Mouse (Mus musculus) kidney, embryonic 15.5 days (tissue): Measurements from ENCODE around the gene Kazn. TPM values are rescaled to one million over a fixed set of nuclear protein-coding genes. Genes with fewer than 3 reads are reported as not detected.

Experiments
- ATAC-seq: fragments of 200-750 bp; cut with Nextera tagmentation; replicated peaks from 2 replicates; pipeline ENCODE4 v1.8.0; 2017; ENCODE audit warnings: moderate TSS enrichment; ENCODE audit not compliant: low FRiP score
- H3K27ac ChIP-seq: fragments of 300-500 bp; sonication (generic); 2 replicates; pipeline ENCODE4 v1.5.1; 2015; ENCODE audit warnings: mild to moderate bottlenecking, inconsistent platforms
- H3K27me3 ChIP-seq: fragments of 300-500 bp; sonication (generic); 2 replicates; pipeline ENCODE4 v1.6.1; 2015; ENCODE audit warnings: inconsistent platforms
- H3K36me3 ChIP-seq: fragments of 300-500 bp; sonication (generic); 2 replicates; pipeline ENCODE4 v1.6.1; 2015; ENCODE audit warnings: inconsistent platforms
- H3K4me1 ChIP-seq: fragments of 300-500 bp; sonication (generic); 2 replicates; pipeline ENCODE4 v1.6.1; 2015; ENCODE audit warnings: inconsistent platforms
- H3K4me2 ChIP-seq: fragments of 300-500 bp; sonication (generic); 2 replicates; pipeline ENCODE4 v1.6.1; 2015; ENCODE audit warnings: moderate library complexity, mild to moderate bottlenecking, inconsistent platforms
- H3K4me3 ChIP-seq: fragments of 300-500 bp; sonication (generic); replicated peaks from 2 replicates; pipeline ENCODE4 v1.5.1; 2015; ENCODE audit warnings: mild to moderate bottlenecking, inconsistent platforms
- H3K9ac ChIP-seq: fragments of 300-500 bp; sonication (generic); 2 replicates; pipeline ENCODE4 v1.6.1; 2015; ENCODE audit warnings: mild to moderate bottlenecking, inconsistent platforms
- H3K9me3 ChIP-seq: fragments of 300-500 bp; sonication (generic); replicated peaks from 2 replicates; pipeline ENCODE4 v1.6.1; 2016; ENCODE audit warnings: inconsistent platforms
- WGBS: fragments of 180-500 bp; shearing (Covaris S2); methylation state at CpG from one replicate; pipeline ENCODE4 v1.1.7; 2015; ENCODE audit warnings: mixed read lengths; 5-methylcytosine and 5-hydroxymethylcytosine counted together
- polyA plus RNA-seq: library from polyadenylated mRNA; unstranded; fragments of >200 nt; fragmentation: Nextera tagmentation; extraction: Ambion mirVana; gene quantifications from 2 replicates; pipeline ENCODE4 v1.2.1, GENCODE M21; 2015

Gene Kazn
- 15.9 and 16.4 TPM in 2 replicates for polyA plus RNA-seq

GRCm38 (mm10) chr4:142239240-142240126 lies at the start of gene Kazn:
Kazn (minus strand) TSS chr4:142239401.
- H3K4me1 ChIP-seq: peaks cover 55% of the 10 kb centered on the region
- H3K36me3 ChIP-seq: no peaks in the 10 kb centered on the region
- peak within 1 kb of the TSS; percentile 80 for H3K4me3 ChIP-seq
- WGBS: 5% methylated on average over 45 of the region's 46 CpGs
- H3K27ac ChIP-seq: peak within 1 kb of the TSS; percentile 88
- ATAC-seq: peak; percentile 89
- no peaks in the 10 kb centered on the region for H3K9me3 ChIP-seq
- H3K27me3 ChIP-seq: no peaks in the 10 kb centered on the region
- peak within 1 kb of the TSS; percentile 77 for H3K9ac ChIP-seq
- H3K4me2 ChIP-seq: peak within 1 kb of the TSS; percentile 85

GRCm38 (mm10) chr4:142285471-142285870 lies 46.3 kb upstream of the Kazn start:
- Histone ChIP-seq H3K4me2 (no peak overlapping the region), H3K4me1 (no peaks in the 10 kb centered on the region), H3K4me3 (no peak overlapping the region), H3K9me3 (no peaks in the 10 kb centered on the region), H3K27me3 (no peaks in the 10 kb centered on the region), H3K27ac (no peak overlapping the region), H3K9ac (no peak overlapping the region), H3K36me3 (no peaks in the 10 kb centered on the region)
- WGBS: 93% methylated on average over 2 of the region's 2 CpGs
- ATAC-seq: no peak

GRCm38 (mm10) chr4:142283867-142284266 lies 44.7 kb upstream of the Kazn start:
- 76% methylated on average over 5 of the region's 5 CpGs for WGBS
- no peaks in the 10 kb centered on the region for H3K9me3 ChIP-seq
- H3K4me1 ChIP-seq: no peaks in the 10 kb centered on the region
- ATAC-seq: no peak
- H3K36me3 ChIP-seq: no peaks in the 10 kb centered on the region
- H3K9ac ChIP-seq: no peak overlapping the region
- no peak overlapping the region for H3K4me3 ChIP-seq
- H3K27ac ChIP-seq: no peak overlapping the region
- no peak overlapping the region for H3K4me2 ChIP-seq
- H3K27me3 ChIP-seq: no peaks in the 10 kb centered on the region

- H3K27me3 ChIP-seq: no peaks in the 10 kb centered on the region
- ATAC-seq: no peak; the same call in 1 of the 2 replicates
- no peaks in the 10 kb centered on the region for H3K36me3 ChIP-seq
- H3K4me1 ChIP-seq: peaks cover 15% of the 10 kb centered on the region
- H3K9ac ChIP-seq: no peak overlapping the region
- H3K9me3 ChIP-seq: no peaks in the 10 kb centered on the region
- H3K27ac ChIP-seq: no peak overlapping the region
- H3K4me2 ChIP-seq: peak overlapping the region; percentile 40; the same call in 1 of the 2 replicates
- no peak overlapping the region for H3K4me3 ChIP-seq
- 85% methylated on average over 6 of the region's 6 CpGs for WGBS
These were observed 39.0 kb upstream of the Kazn start for GRCm38 (mm10) chr4:142278197-142278575.

GRCm38 (mm10) chr4:142277481-142278196 lies 38.4 kb upstream of the Kazn start:
- Histone ChIP-seq H3K4me1 (peaks cover 15% of the 10 kb centered on the region), H3K36me3 (no peaks in the 10 kb centered on the region), H3K9me3 (no peaks in the 10 kb centered on the region), H3K4me2 (peak overlapping the region; percentile 40), H3K27me3 (no peaks in the 10 kb centered on the region), H3K9ac (no peak overlapping the region), H3K4me3 (no peak overlapping the region), H3K27ac (0 out of 2 replicates have a peak overlapping the region, but pooled peaks have one; percentile 22)
- ATAC-seq: peak; percentile 79
- 23% methylated on average over 20 of the region's 20 CpGs for WGBS

- Histone ChIP-seq H3K36me3 (no peaks in the 10 kb centered on the region), H3K4me2 (no peak overlapping the region), H3K27me3 (no peaks in the 10 kb centered on the region), H3K27ac (no peak overlapping the region), H3K4me1 (peaks cover 15% of the 10 kb centered on the region), H3K9me3 (no peaks in the 10 kb centered on the region), H3K4me3 (no peak overlapping the region), H3K9ac (no peak overlapping the region)
- ATAC-seq: no peak
- 34% methylated on average over 2 of the region's 2 CpGs for WGBS
These were observed 36.0 kb upstream of the Kazn start for GRCm38 (mm10) chr4:142275242-142275641.

- H3K4me2 ChIP-seq: no peak overlapping the region
- H3K27ac ChIP-seq: no peak overlapping the region
- H3K9ac ChIP-seq: no peak overlapping the region
- 79% methylated on average over 11 of the region's 11 CpGs for WGBS
- H3K36me3 ChIP-seq: no peaks in the 10 kb centered on the region
- ATAC-seq: no peak
- H3K4me3 ChIP-seq: no peak overlapping the region
- peaks cover 15% of the 10 kb centered on the region for H3K4me1 ChIP-seq
- H3K9me3 ChIP-seq: no peaks in the 10 kb centered on the region
- H3K27me3 ChIP-seq: no peaks in the 10 kb centered on the region
These were observed 35.4 kb upstream of the Kazn start for GRCm38 (mm10) chr4:142274441-142275234.

- no peak overlapping the region for H3K4me3 ChIP-seq
- WGBS: 92% methylated on average over 3 of the region's 3 CpGs
- no peak overlapping the region for H3K27ac ChIP-seq
- peaks cover 17% of the 10 kb centered on the region for H3K4me1 ChIP-seq
- ATAC-seq: no peak
- no peak overlapping the region for H3K9ac ChIP-seq
- H3K27me3 ChIP-seq: 0 out of 2 replicates have a peak, but pooled peaks cover 2% of the 10 kb centered on the region
- no peak overlapping the region for H3K4me2 ChIP-seq
- no peaks in the 10 kb centered on the region for H3K36me3 ChIP-seq
- H3K9me3 ChIP-seq: peaks cover 3% of the 10 kb centered on the region; the same call in 1 of the 2 replicates
These were observed 32.3 kb upstream of the Kazn start for GRCm38 (mm10) chr4:142271506-142271905.

GRCm38 (mm10) chr4:142267832-142268231 lies 28.6 kb upstream of the Kazn start:
- peaks cover 3% of the 10 kb centered on the region; the same call in 1 of the 2 replicates for H3K9me3 ChIP-seq
- H3K4me1 ChIP-seq: peaks cover 17% of the 10 kb centered on the region
- no peaks in the 10 kb centered on the region for H3K36me3 ChIP-seq
- peak overlapping the region; percentile 58 for H3K27ac ChIP-seq
- no peak overlapping the region for H3K4me3 ChIP-seq
- H3K4me2 ChIP-seq: 0 out of 2 replicates have a peak overlapping the region, but pooled peaks have one; percentile 1
- H3K27me3 ChIP-seq: 0 out of 2 replicates have a peak, but pooled peaks cover 3% of the 10 kb centered on the region
- WGBS: 18% methylated on average over 4 of the region's 4 CpGs
- no peak overlapping the region for H3K9ac ChIP-seq
- ATAC-seq: peak; percentile 90

- 0 out of 2 replicates have a peak overlapping the region, but pooled peaks have one; percentile 1 for H3K4me2 ChIP-seq
- no peak overlapping the region for H3K9ac ChIP-seq
- WGBS: 10% methylated on average over 4 of the region's 4 CpGs
- peaks cover 3% of the 10 kb centered on the region; the same call in 1 of the 2 replicates for H3K9me3 ChIP-seq
- peaks cover 17% of the 10 kb centered on the region for H3K4me1 ChIP-seq
- peak overlapping the region; percentile 58 for H3K27ac ChIP-seq
- H3K4me3 ChIP-seq: no peak overlapping the region
- ATAC-seq: no peak; the same call in none of the 2 replicates
- H3K27me3 ChIP-seq: 0 out of 2 replicates have a peak, but pooled peaks cover 3% of the 10 kb centered on the region
- no peaks in the 10 kb centered on the region for H3K36me3 ChIP-seq
These were observed 28.2 kb upstream of the Kazn start for GRCm38 (mm10) chr4:142267348-142267819.

GRCm38 (mm10) chr4:142264335-142264734 lies 25.1 kb upstream of the Kazn start:
- no peak for ATAC-seq
- Histone ChIP-seq H3K4me3 (no peak overlapping the region), H3K36me3 (no peaks in the 10 kb centered on the region), H3K27ac (no peak overlapping the region), H3K4me2 (no peak overlapping the region), H3K9me3 (peaks cover 3% of the 10 kb centered on the region; the same call in 1 of the 2 replicates), H3K27me3 (0 out of 2 replicates have a peak, but pooled peaks cover 3% of the 10 kb centered on the region), H3K4me1 (peaks cover 26% of the 10 kb centered on the region), H3K9ac (no peak overlapping the region)
- WGBS: 88% methylated on average over 7 of the region's 7 CpGs
